Mouse (Mus musculus): Measurements from ENCODE around the gene Ascl1.

- TF ChIP-seq CTCF (IDR thresholded peaks at IDR 0.05) (no peak), EP300 (IDR thresholded peaks at IDR 0.05) (no peak)
Observed at GRCm38 (mm10) chr10:87508581-87508980, 15.1 kb upstream of the Ascl1 start.
